Mouse (Mus musculus) hindbrain, postnatal 0 days (tissue): ENCODE data around the gene Col28a1. TPM values are rescaled to one million over a fixed set of nuclear protein-coding genes. Genes with fewer than 3 reads are reported as not detected.
A peak's percentile ranks its signal among the peaks of the same experiment; 100 is the strongest.
"Not testable (repeated sequence)": the region's sequence is repeated elsewhere in the genome, so short reads cannot be mapped to it uniquely, and the experiment has no call there.

Source experiments
- ATAC-seq: fragments of 200-750 bp; cut with Nextera tagmentation; 2 replicates; pipeline ENCODE4 v1.8.0; 2017; ENCODE audit warnings: mild to moderate bottlenecking, moderate TSS enrichment, moderate library complexity
- DNase-seq: peaks from one replicate; pipeline ENCODE4 v3.0.0-alpha.2; 2015; ENCODE audit warnings: low spot score
- H3K27ac ChIP-seq: fragments of 300-500 bp; sonication (generic); 2 replicates; pipeline ENCODE4 v1.5.1; 2014; ENCODE audit warnings: mild to moderate bottlenecking
- H3K27me3 ChIP-seq: fragments of 300-500 bp; sonication (generic); 2 replicates; pipeline ENCODE4 v1.6.1; 2014; ENCODE audit warnings: low read length, mixed read lengths; ENCODE audit not compliant: insufficient read depth
- H3K36me3 ChIP-seq: fragments of 300-500 bp; sonication (generic); 2 replicates; pipeline ENCODE4 v1.6.1; 2014; ENCODE audit warnings: low read length, mixed read lengths; ENCODE audit not compliant: insufficient read depth
- H3K4me1 ChIP-seq: fragments of 300-500 bp; sonication (generic); 2 replicates; pipeline ENCODE4 v1.6.1; 2014; ENCODE audit warnings: antibody characterized with exemption, low read length, mixed read lengths; ENCODE audit not compliant: insufficient read depth
- H3K4me2 ChIP-seq: fragments of 300-500 bp; sonication (generic); 2 replicates; pipeline ENCODE4 v1.6.1; 2014; ENCODE audit warnings: low read depth, mild to moderate bottlenecking, low read length, moderate library complexity, mixed read lengths
- H3K4me3 ChIP-seq: fragments of 300-500 bp; sonication (generic); 2 replicates; pipeline ENCODE4 v1.5.1; 2014; ENCODE audit warnings: low read length
- H3K9ac ChIP-seq: fragments of 300-500 bp; sonication (generic); replicated peaks from 2 replicates; pipeline ENCODE4 v1.6.1; 2014; ENCODE audit warnings: mild to moderate bottlenecking, low read length, moderate library complexity, mixed read lengths
- H3K9me3 ChIP-seq: fragments of 300-500 bp; sonication (generic); 2 replicates; pipeline ENCODE4 v1.6.1; 2016; ENCODE audit warnings: low read length, mixed read lengths
- CTCF ChIP-seq: IDR thresholded peaks from 2 replicates; pipeline ENCODE4 v1.5.1; 2016; ENCODE audit warnings: antibody characterized with exemption, control low read depth, low read depth
- WGBS: fragments of 180-500 bp; shearing (Covaris S2); extraction: QIAGEN DNeasy Blood & Tissue Kit; methylation state at CpG from one replicate; pipeline ENCODE4 v1.1.7; 2014; 5-methylcytosine and 5-hydroxymethylcytosine counted together
- polyA plus RNA-seq: library from polyadenylated mRNA; unstranded; fragments of >200 nt; fragmentation: Nextera tagmentation; extraction: Ambion mirVana; gene quantifications from 2 replicates; pipeline ENCODE4 v1.2.1, GENCODE M21; 2015
- total RNA-seq: library from RNA; depleted of rRNA; stranded (reverse); fragments of >200 nt; gene quantifications from 2 replicates; pipeline ENCODE4 v1.2.3, GENCODE M21; 2014

Gene Col28a1
- total and polyA plus RNA-seq, 2 experiments from 2014 or later: 0.94 to 1.4 TPM

- Histone ChIP-seq H3K4me1 (no peaks in the 10 kb centered on the region), H3K27me3 (no peaks in the 10 kb centered on the region), H3K4me2 (no peak overlapping the region), H3K4me3 (no peak overlapping the region), H3K27ac (no peak overlapping the region), H3K9ac (no peak overlapping the region), H3K9me3 (no peaks in the 10 kb centered on the region), H3K36me3 (no peaks in the 10 kb centered on the region)
- ATAC-seq (no peak), DNase-seq (no peak)
- WGBS: 90% methylated on average over 4 of the region's 4 CpGs
- TF ChIP-seq CTCF: no peak
These were observed 163.7 kb downstream of the Col28a1 start for GRCm38 (mm10) chr6:8028711-8029110.

- no peak overlapping the region for H3K4me3 ChIP-seq
- H3K9me3 ChIP-seq: no peaks in the 10 kb centered on the region
- TF ChIP-seq CTCF: no peak
- no peaks in the 10 kb centered on the region for H3K36me3 ChIP-seq
- H3K4me1 ChIP-seq: no peaks in the 10 kb centered on the region
- DNase-seq (no peak), ATAC-seq (no peak)
- H3K27ac ChIP-seq: no peak overlapping the region
- WGBS: 90% methylated on average over 7 of the region's 7 CpGs
- H3K4me2 ChIP-seq: no peak overlapping the region
- no peaks in the 10 kb centered on the region for H3K27me3 ChIP-seq
- no peak overlapping the region for H3K9ac ChIP-seq
These were observed 166.9 kb downstream of the Col28a1 start for GRCm38 (mm10) chr6:8025332-8026129.

- Histone ChIP-seq H3K27ac (no peak overlapping the region), H3K9ac (no peak overlapping the region), H3K4me3 (no peak overlapping the region), H3K9me3 (no peaks in the 10 kb centered on the region), H3K4me2 (no peak overlapping the region), H3K4me1 (no peaks in the 10 kb centered on the region), H3K36me3 (no peaks in the 10 kb centered on the region), H3K27me3 (no peaks in the 10 kb centered on the region)
- DNase-seq: no peak
- ATAC-seq: no peak
- TF ChIP-seq CTCF: no peak
- 90% methylated on average over 3 of the region's 3 CpGs for WGBS
These were observed 168.9 kb downstream of the Col28a1 start for GRCm38 (mm10) chr6:8023527-8023926.

GRCm38 (mm10) chr6:7994736-7995135 lies 197.7 kb downstream of the Col28a1 start:
- ATAC-seq (no peak), DNase-seq (no peak)
- no peaks in the 10 kb centered on the region for H3K27me3 ChIP-seq
- 77% methylated on average over 4 of the region's 4 CpGs for WGBS
- H3K4me1 ChIP-seq: no peaks in the 10 kb centered on the region
- no peak overlapping the region for H3K4me2 ChIP-seq
- H3K9me3 ChIP-seq: no peaks in the 10 kb centered on the region
- H3K9ac ChIP-seq: no peak overlapping the region
- H3K27ac ChIP-seq: no peak overlapping the region
- no peak for TF ChIP-seq CTCF
- H3K36me3 ChIP-seq: no peaks in the 10 kb centered on the region
- H3K4me3 ChIP-seq: no peak overlapping the region

- Histone ChIP-seq H3K4me2 (peak overlapping the region; percentile 36), H3K4me3 (peak overlapping the region; percentile 21), H3K9me3 (no peaks in the 10 kb centered on the region), H3K9ac (no peak overlapping the region), H3K36me3 (no peaks in the 10 kb centered on the region), H3K27ac (no peak overlapping the region), H3K27me3 (no peaks in the 10 kb centered on the region), H3K4me1 (no peaks in the 10 kb centered on the region)
- peak; percentile 66 for TF ChIP-seq CTCF
- DNase-seq: peak; percentile 52
- 0 out of 2 replicates have a peak, but pooled peaks have one; percentile 29 for ATAC-seq
- 41% methylated on average over 7 of the region's 7 CpGs for WGBS
These were observed 208.8 kb downstream of the Col28a1 start for GRCm38 (mm10) chr6:7983646-7983979.

GRCm38 (mm10) chr6:7982958-7983645 lies 209.3 kb downstream of the Col28a1 start:
- not testable (repeated sequence) for H3K4me1 ChIP-seq, H3K9me3 ChIP-seq, H3K27me3 ChIP-seq, H3K36me3 ChIP-seq, ATAC-seq, H3K9ac ChIP-seq, DNase-seq, H3K27ac ChIP-seq
- WGBS: 69% methylated on average over 32 of the region's 32 CpGs
- Histone ChIP-seq H3K4me2 (peak overlapping the region; percentile 36), H3K4me3 (peak overlapping the region; percentile 21)
